Comparison of ENCODE assay signal across 8 mouse cellular contexts in genomic region chr5:101020784-101021183, GRCm38 (mm10).
DNase-seq lines count a peak whose midpoint lies in the region; ATAC-seq and TF ChIP-seq lines count a peak whose summit lies in the region.

No protein-coding gene starts in this region.

- peak; percentile 76 for TF ChIP-seq CTCF in gastrocnemius, adult 2 months (IDR thresholded peaks at IDR 0.05)
- TF ChIP-seq CTCF in stomach, postnatal 0 days (IDR thresholded peaks at IDR 0.05; ENCODE audit: low read depth): peak; percentile 96

- no peak overlapping the region for H3K4me2 ChIP-seq in intestine, embryonic 15.5 days (replicated peaks)
- H3K4me2 ChIP-seq in midbrain, embryonic 15.5 days: 0 out of 2 replicates have a peak overlapping the region, but pooled peaks have one; percentile 24
- no peak overlapping the region for H3K4me2 ChIP-seq in stomach, postnatal 0 days (replicated peaks; ENCODE audit: low read depth)

- H3K36me3 ChIP-seq in intestine, embryonic 15.5 days: no peaks in the 10 kb centered on the region
- H3K36me3 ChIP-seq in midbrain, embryonic 15.5 days (replicated peaks): no peaks in the 10 kb centered on the region
- H3K36me3 ChIP-seq in stomach, postnatal 0 days (ENCODE audit: control insufficient read depth, insufficient read depth, low read length): no peaks in the 10 kb centered on the region

- intact Hi-C loops in gastrocnemius, adult 2 months (cut with DNase I): no loop called here
- intact Hi-C loops in left cerebral cortex, postnatal 14 days (cut with DNase I): loop anchor here (2.0 kb wide), 1 partner anchor 648 kb away; no protein-coding TSS in a partner anchor

- peak; percentile 20 for DNase-seq in CD4-positive, CD25-positive, alpha-beta regulatory T cell, adult 2 months (ENCODE audit: low read depth, low spot score)
- DNase-seq in cerebellum, postnatal 4 days (ENCODE audit: low spot score in 2 of 2): peak; percentile 78 to 81
- DNase-seq in gastrocnemius, adult 2 months: peak; percentile 43
- peak; percentile 89 to 90 for DNase-seq in left cerebral cortex, postnatal 14 days (ENCODE audit: low spot score in 2 of 2)
- peak; percentile 80 for DNase-seq in stomach, postnatal 0 days (ENCODE audit: low spot score)

- no peaks in the 10 kb centered on the region for H3K9me3 ChIP-seq in intestine, embryonic 15.5 days
- no peaks in the 10 kb centered on the region for H3K9me3 ChIP-seq in midbrain, embryonic 15.5 days
- no peaks in the 10 kb centered on the region for H3K9me3 ChIP-seq in stomach, postnatal 0 days (ENCODE audit: control insufficient read depth, low read length)

- 10% methylated on average over 11 of the region's 11 CpGs for WGBS in intestine, embryonic 15.5 days
- WGBS in midbrain, embryonic 15.5 days: 9% methylated on average over 11 of the region's 11 CpGs
- WGBS in stomach, postnatal 0 days: 7% methylated on average over 11 of the region's 11 CpGs

- TF ChIP-seq EP300 in stomach, postnatal 0 days (optimal IDR thresholded peaks at IDR 0.05): no peak

- H3K27me3 ChIP-seq in intestine, embryonic 15.5 days (replicated peaks): no peaks in the 10 kb centered on the region
- H3K27me3 ChIP-seq in midbrain, embryonic 15.5 days (replicated peaks): peaks cover 25% of the 10 kb centered on the region
- no peaks in the 10 kb centered on the region; the same call in 1 of the 2 replicates for H3K27me3 ChIP-seq in stomach, postnatal 0 days (ENCODE audit: control insufficient read depth, insufficient read depth, low read length)

- no peaks in the 10 kb centered on the region for H3K4me1 ChIP-seq in intestine, embryonic 15.5 days (replicated peaks)
- 0 out of 2 replicates have a peak, but pooled peaks cover 7% of the 10 kb centered on the region for H3K4me1 ChIP-seq in midbrain, embryonic 15.5 days
- no peaks in the 10 kb centered on the region for H3K4me1 ChIP-seq in stomach, postnatal 0 days (replicated peaks; ENCODE audit: control insufficient read depth, insufficient read depth)

- H3K27ac ChIP-seq in gastrocnemius, adult 2 months: no peak overlapping the region
- H3K27ac ChIP-seq in intestine, embryonic 15.5 days: no peak overlapping the region
- no peak overlapping the region for H3K27ac ChIP-seq in midbrain, embryonic 15.5 days
- 0 out of 2 replicates have a peak overlapping the region, but pooled peaks have one; percentile 30 for H3K27ac ChIP-seq in stomach, postnatal 0 days (replicated peaks)

- no peak overlapping the region for H3K4me3 ChIP-seq in gastrocnemius, adult 2 months
- no peak overlapping the region for H3K4me3 ChIP-seq in intestine, embryonic 15.5 days (replicated peaks)
- no peak overlapping the region for H3K4me3 ChIP-seq in midbrain, embryonic 15.5 days
- no peak overlapping the region for H3K4me3 ChIP-seq in stomach, postnatal 0 days (ENCODE audit: low read depth, low read length)

- no peak overlapping the region for H3K9ac ChIP-seq in intestine, embryonic 15.5 days
- H3K9ac ChIP-seq in midbrain, embryonic 15.5 days: no peak overlapping the region
- H3K9ac ChIP-seq in stomach, postnatal 0 days (ENCODE audit: low read length): no peak overlapping the region

- no peak for ATAC-seq in CD4-positive, CD25-positive, alpha-beta regulatory T cell, adult 4 months
- ATAC-seq in intestine, embryonic 15.5 days: peak; percentile 65; the same call in 1 of the 2 replicates
- peak; percentile 82 for ATAC-seq in midbrain, embryonic 15.5 days (replicated peaks)
- peak; percentile 68 for ATAC-seq in stomach, postnatal 0 days (ENCODE audit: low FRiP score, low TSS enrichment)

Comparison
In these comparisons a context has a peak if more than half of its experiments do, and no peak if none do; other contexts are left out.
1. DNase-seq: peak in every context shown above with its lines; median percentile 90 in left cerebral cortex, postnatal 14 days; 80 in stomach, postnatal 0 days; 80 in cerebellum, postnatal 4 days; 43 in gastrocnemius, adult 2 months; 20 in CD4-positive, CD25-positive, alpha-beta regulatory T cell, adult 2 months.